Mouse (Mus musculus) forebrain, embryonic 11.5 days (tissue): ENCODE measurements at regions not wholly inside any gene's neighbourhood (a gene's known extent, or its start where the extent isn't known, plus 50 kb on each side); places are given as distances from the start of the nearest gene placed in this dataset.

Experiments used
- ATAC-seq: fragments of 200-750 bp; cut with Nextera tagmentation; replicated peaks from 2 replicates; pipeline ENCODE4 v1.8.0; 2017; ENCODE audit warnings: moderate TSS enrichment; ENCODE audit not compliant: low FRiP score
- DNase-seq: peaks from one replicate; pipeline ENCODE4 v3.0.0-alpha.2; 2017; ENCODE audit warnings: low spot score
- H3K27ac ChIP-seq: fragments of 300-500 bp; sonication (generic); 2 replicates; pipeline ENCODE4 v1.5.1; 2014; ENCODE audit warnings: low read depth, low read length
- H3K27me3 ChIP-seq: fragments of 300-500 bp; sonication (generic); 2 replicates; pipeline ENCODE4 v1.6.1; 2014; ENCODE audit warnings: mild to moderate bottlenecking, low read length, mixed read lengths; ENCODE audit not compliant: control insufficient read depth, insufficient read depth
- H3K36me3 ChIP-seq: fragments of 300-500 bp; sonication (generic); 2 replicates; pipeline ENCODE4 v1.6.1; 2014; ENCODE audit warnings: mild to moderate bottlenecking, low read length, moderate library complexity, mixed read lengths; ENCODE audit not compliant: control insufficient read depth, insufficient read depth
- H3K4me1 ChIP-seq: fragments of 300-500 bp; sonication (generic); replicated peaks from 2 replicates; pipeline ENCODE4 v1.6.1; 2014; ENCODE audit warnings: low read length, mixed read lengths; ENCODE audit not compliant: control insufficient read depth, insufficient read depth
- H3K4me2 ChIP-seq: fragments of 300-500 bp; sonication (generic); 2 replicates; pipeline ENCODE4 v1.6.1; 2014; ENCODE audit warnings: low read depth, mild to moderate bottlenecking, low read length, moderate library complexity, mixed read lengths; ENCODE audit not compliant: severe bottlenecking
- H3K4me3 ChIP-seq: fragments of 300-500 bp; sonication (generic); 2 replicates; pipeline ENCODE4 v1.5.1; 2014; ENCODE audit warnings: low read depth, low read length
- H3K9ac ChIP-seq: fragments of 300-500 bp; sonication (generic); 2 replicates; pipeline ENCODE4 v1.6.1; 2014; ENCODE audit warnings: low read length
- H3K9me3 ChIP-seq: fragments of 300-500 bp; sonication (generic); 2 replicates; pipeline ENCODE4 v1.6.1; 2016; ENCODE audit warnings: low read length, mixed read lengths; ENCODE audit not compliant: control insufficient read depth
- WGBS: fragments of 180-500 bp; shearing (Covaris S2); extraction: QIAGEN DNeasy Blood & Tissue Kit; methylation state at CpG from one replicate; pipeline ENCODE4 v1.1.7; 2014; 5-methylcytosine and 5-hydroxymethylcytosine counted together

GRCm38 (mm10) chr8:64342397-64342796 lies 136.3 kb upstream of the Tll1 start:
- no peaks in the 10 kb centered on the region for H3K36me3 ChIP-seq
- ATAC-seq (no peak), DNase-seq (no peak)
- no peaks in the 10 kb centered on the region for H3K4me1 ChIP-seq
- no peak overlapping the region for H3K4me3 ChIP-seq
- H3K9me3 ChIP-seq = no peaks in the 10 kb centered on the region
- no peak overlapping the region for H3K27ac ChIP-seq
- no peak overlapping the region for H3K9ac ChIP-seq
- no peak overlapping the region for H3K4me2 ChIP-seq
- no peaks in the 10 kb centered on the region for H3K27me3 ChIP-seq

- ATAC-seq (no peak), DNase-seq (no peak)
- no peak overlapping the region for H3K27ac ChIP-seq
- H3K4me1 ChIP-seq = no peaks in the 10 kb centered on the region
- no peak overlapping the region for H3K9ac ChIP-seq
- WGBS = 74% methylated on average over 7 of the region's 7 CpGs
- H3K27me3 ChIP-seq = no peaks in the 10 kb centered on the region
- H3K36me3 ChIP-seq = no peaks in the 10 kb centered on the region
- no peak overlapping the region for H3K4me3 ChIP-seq
- H3K9me3 ChIP-seq = no peaks in the 10 kb centered on the region
- H3K4me2 ChIP-seq = no peak overlapping the region
Observed at GRCm38 (mm10) chr8:64337356-64337755, 131.3 kb upstream of the Tll1 start.

- Histone ChIP-seq H3K4me1 (no peaks in the 10 kb centered on the region), H3K9ac (no peak overlapping the region), H3K9me3 (no peaks in the 10 kb centered on the region), H3K27me3 (no peaks in the 10 kb centered on the region), H3K4me2 (no peak overlapping the region), H3K36me3 (no peaks in the 10 kb centered on the region), H3K27ac (no peak overlapping the region), H3K4me3 (no peak overlapping the region)
- ATAC-seq = no peak
- DNase-seq = no peak
Observed at GRCm38 (mm10) chr8:64336546-64336945, 130.5 kb upstream of the Tll1 start.

GRCm38 (mm10) chr8:64335495-64335894 lies 129.4 kb upstream of the Tll1 start:
- ATAC-seq = no peak
- no peak overlapping the region for H3K27ac ChIP-seq
- no peak for DNase-seq
- no peaks in the 10 kb centered on the region for H3K36me3 ChIP-seq
- no peaks in the 10 kb centered on the region for H3K9me3 ChIP-seq
- H3K4me1 ChIP-seq = no peaks in the 10 kb centered on the region
- no peaks in the 10 kb centered on the region for H3K27me3 ChIP-seq
- no peak overlapping the region for H3K4me2 ChIP-seq
- 65% methylated on average over 5 of the region's 5 CpGs for WGBS
- no peak overlapping the region for H3K4me3 ChIP-seq
- no peak overlapping the region for H3K9ac ChIP-seq

GRCm38 (mm10) chr8:64323985-64324384 lies 117.9 kb upstream of the Tll1 start:
- H3K9me3 ChIP-seq = no peaks in the 10 kb centered on the region
- H3K36me3 ChIP-seq = no peaks in the 10 kb centered on the region
- no peak overlapping the region for H3K4me3 ChIP-seq
- H3K9ac ChIP-seq = no peak overlapping the region
- no peak for ATAC-seq
- peaks cover 3% of the 10 kb centered on the region; the same call in 1 of the 2 replicates for H3K27me3 ChIP-seq
- DNase-seq = no peak
- H3K27ac ChIP-seq = no peak overlapping the region
- H3K4me2 ChIP-seq = no peak overlapping the region
- 90% methylated on average over 2 of the region's 2 CpGs for WGBS
- H3K4me1 ChIP-seq = no peaks in the 10 kb centered on the region

GRCm38 (mm10) chr8:64320343-64320742 lies 114.3 kb upstream of the Tll1 start:
- ATAC-seq (no peak), DNase-seq (no peak)
- 82% methylated on average over 4 of the region's 4 CpGs for WGBS
- no peak overlapping the region for H3K27ac ChIP-seq
- H3K4me2 ChIP-seq = no peak overlapping the region
- no peaks in the 10 kb centered on the region for H3K36me3 ChIP-seq
- H3K27me3 ChIP-seq = peaks cover 3% of the 10 kb centered on the region; the same call in 1 of the 2 replicates
- no peak overlapping the region for H3K4me3 ChIP-seq
- no peaks in the 10 kb centered on the region for H3K9me3 ChIP-seq
- peaks cover 5% of the 10 kb centered on the region; the same call in 1 of the 2 replicates for H3K4me1 ChIP-seq
- H3K9ac ChIP-seq = no peak overlapping the region

GRCm38 (mm10) chr8:64319220-64319820 lies 113.2 kb upstream of the Tll1 start:
- Histone ChIP-seq H3K4me1 (peaks cover 5% of the 10 kb centered on the region; the same call in 1 of the 2 replicates), H3K27me3 (peaks cover 3% of the 10 kb centered on the region; the same call in 1 of the 2 replicates), H3K27ac (no peak overlapping the region), H3K4me2 (no peak overlapping the region), H3K9ac (no peak overlapping the region), H3K9me3 (no peaks in the 10 kb centered on the region), H3K4me3 (no peak overlapping the region), H3K36me3 (no peaks in the 10 kb centered on the region)
- ATAC-seq (peak; percentile 70), DNase-seq (no peak)
- 28% methylated on average over 6 of the region's 6 CpGs for WGBS

- ATAC-seq = peak; percentile 65
- 19% methylated on average over 10 of the region's 10 CpGs for WGBS
Observed at GRCm38 (mm10) chr8:64318524-64319219, 112.6 kb upstream of the Tll1 start.

GRCm38 (mm10) chr8:64317815-64318214 lies 111.7 kb upstream of the Tll1 start:
- ATAC-seq = no peak

More at GRCm38 (mm10) chr8:64318524-64319219, 112.6 kb upstream of the Tll1 start:
- no peaks in the 10 kb centered on the region for H3K9me3 ChIP-seq
- H3K27me3 ChIP-seq = peaks cover 3% of the 10 kb centered on the region; the same call in 1 of the 2 replicates
- no peak overlapping the region for H3K4me3 ChIP-seq
- H3K27ac ChIP-seq = no peak overlapping the region
- peaks cover 5% of the 10 kb centered on the region; the same call in 1 of the 2 replicates for H3K4me1 ChIP-seq
- DNase-seq = no peak
- no peak overlapping the region for H3K4me2 ChIP-seq
- H3K36me3 ChIP-seq = no peaks in the 10 kb centered on the region
- H3K9ac ChIP-seq = no peak overlapping the region

More at GRCm38 (mm10) chr8:64317815-64318214, 111.7 kb upstream of the Tll1 start:
- H3K36me3 ChIP-seq = no peaks in the 10 kb centered on the region
- H3K9me3 ChIP-seq = no peaks in the 10 kb centered on the region
- DNase-seq = no peak
- peaks cover 3% of the 10 kb centered on the region; the same call in 1 of the 2 replicates for H3K27me3 ChIP-seq
- H3K27ac ChIP-seq = no peak overlapping the region
- H3K4me2 ChIP-seq = no peak overlapping the region
- no peak overlapping the region for H3K9ac ChIP-seq
- H3K4me3 ChIP-seq = no peak overlapping the region
- peaks cover 5% of the 10 kb centered on the region; the same call in 1 of the 2 replicates for H3K4me1 ChIP-seq
